ENCODE assay signal across 34 mouse cellular contexts in genomic region chr15:67412394-67412793, GRCm38 (mm10).
"Had no signal": no experiment of that assay in that cellular context is flagged by ENCODE, and none has a peak within 500 bp of the region (broad histone marks: within the 10 kb centered on the region; RNA-seq: fewer than 3 reads in every experiment).

No protein-coding gene starts in this region.

- H3K4me3 ChIP-seq: heart, embryonic 12.5 days; heart, embryonic 13.5 days; heart, embryonic 15.5 days; hindbrain, embryonic 10.5 days; hindbrain, embryonic 12.5 days; hindbrain, embryonic 13.5 days; hindbrain, embryonic 15.5 days; intestine, embryonic 15.5 days; kidney, embryonic 15.5 days; layer of hippocampus, adult 2 months; left cerebral cortex, adult 2 months had no signal

- H3K9me3 ChIP-seq: heart, embryonic 12.5 days; heart, embryonic 13.5 days; heart, embryonic 15.5 days; hindbrain, embryonic 10.5 days; hindbrain, embryonic 12.5 days; hindbrain, embryonic 13.5 days; hindbrain, embryonic 15.5 days; intestine, embryonic 15.5 days; kidney, embryonic 15.5 days had no signal

- H3K9ac ChIP-seq: heart, embryonic 12.5 days; heart, embryonic 13.5 days; heart, embryonic 15.5 days; hindbrain, embryonic 12.5 days; hindbrain, embryonic 13.5 days; hindbrain, embryonic 14.5 days; hindbrain, embryonic 15.5 days; intestine, embryonic 15.5 days; kidney, embryonic 15.5 days had no signal

- DNase-seq: heart, postnatal 10 days; heart, postnatal 14 days; heart, postnatal 36 days; heart, postnatal 4 days; kidney, adult 11 months; kidney, adult 18-20 months; kidney, adult 2 months; kidney, adult 8-10 months; kidney, adult 9 months; kidney, postnatal 10 days; kidney, postnatal 14 days; kidney, postnatal 25 days; kidney, postnatal 36 days; kidney, postnatal 4 days; layer of hippocampus, adult 9-11 months; layer of hippocampus, postnatal 36 days had no signal

- H3K27ac ChIP-seq: heart, embryonic 13.5 days; heart, embryonic 15.5 days; hindbrain, embryonic 10.5 days; hindbrain, embryonic 12.5 days; hindbrain, embryonic 13.5 days; hindbrain, embryonic 14.5 days; hindbrain, embryonic 15.5 days; hindbrain, postnatal 0 days; intestine, embryonic 15.5 days; kidney, embryonic 15.5 days; kidney, postnatal 0 days; layer of hippocampus, adult 2 months; left cerebral cortex, adult 2 months had no signal

- ATAC-seq: hindbrain, embryonic 16.5 days; hindbrain, postnatal 0 days; inflammation-experienced regulatory T-cells, adult 6 months; intestine, embryonic 15.5 days; intestine, embryonic 16.5 days; intestine, postnatal 0 days had no signal

- H3K36me3 ChIP-seq: heart, embryonic 12.5 days; heart, embryonic 13.5 days; heart, embryonic 15.5 days; hindbrain, embryonic 10.5 days; hindbrain, embryonic 12.5 days; hindbrain, embryonic 13.5 days; hindbrain, embryonic 15.5 days; intestine, embryonic 15.5 days; kidney, embryonic 15.5 days had no signal

- H3K27me3 ChIP-seq: heart, embryonic 12.5 days; heart, embryonic 13.5 days; heart, embryonic 15.5 days; hindbrain, embryonic 12.5 days; hindbrain, embryonic 13.5 days; hindbrain, embryonic 15.5 days; intestine, embryonic 15.5 days; kidney, embryonic 15.5 days had no signal

- H3K4me1 ChIP-seq: heart, embryonic 12.5 days; heart, embryonic 13.5 days; heart, embryonic 15.5 days; hindbrain, embryonic 12.5 days; hindbrain, embryonic 13.5 days; hindbrain, embryonic 15.5 days; intestine, embryonic 15.5 days; kidney, embryonic 15.5 days had no signal

- H3K4me2 ChIP-seq: heart, embryonic 12.5 days; heart, embryonic 13.5 days; heart, embryonic 15.5 days; hindbrain, embryonic 12.5 days; hindbrain, embryonic 13.5 days; hindbrain, embryonic 14.5 days; hindbrain, embryonic 15.5 days; intestine, embryonic 15.5 days; kidney, embryonic 15.5 days had no signal
